Mouse (Mus musculus) layer of hippocampus, adult 2 months (tissue): ENCODE data around the gene Leo1. TPM values are rescaled to one million over a fixed set of nuclear protein-coding genes. Genes with fewer than 3 reads are reported as not detected.

Experiments used
- DNase-seq, 2 experiments: peaks; one replicate each; pipeline ENCODE4 v3.0.0; 2022; ENCODE audit warnings: low spot score in 2 of 2
- H3K27ac ChIP-seq: fragments of 200-600 bp; 2 replicates; pipeline ENCODE4 v1.8.1; 2022
- H3K4me3 ChIP-seq: fragments of 200-600 bp; 2 replicates; pipeline ENCODE4 v1.8.1; 2022; ENCODE audit warnings: mild to moderate bottlenecking
- CTCF ChIP-seq: fragments of 200-600 bp; conservative IDR thresholded peaks from 2 replicates; pipeline ENCODE4 v1.8.1; 2022; ENCODE audit warnings: antibody characterized with exemption, mild to moderate bottlenecking, moderate library complexity
- total RNA-seq, 2 experiments: library from RNA; stranded (reverse); gene quantifications; 2 replicates each; pipeline ENCODE4 v1.2.3; 2021

Gene Leo1
- total RNA-seq, 2 experiments from 2014 or later, result 24.1 to 24.3 TPM

DNA sequence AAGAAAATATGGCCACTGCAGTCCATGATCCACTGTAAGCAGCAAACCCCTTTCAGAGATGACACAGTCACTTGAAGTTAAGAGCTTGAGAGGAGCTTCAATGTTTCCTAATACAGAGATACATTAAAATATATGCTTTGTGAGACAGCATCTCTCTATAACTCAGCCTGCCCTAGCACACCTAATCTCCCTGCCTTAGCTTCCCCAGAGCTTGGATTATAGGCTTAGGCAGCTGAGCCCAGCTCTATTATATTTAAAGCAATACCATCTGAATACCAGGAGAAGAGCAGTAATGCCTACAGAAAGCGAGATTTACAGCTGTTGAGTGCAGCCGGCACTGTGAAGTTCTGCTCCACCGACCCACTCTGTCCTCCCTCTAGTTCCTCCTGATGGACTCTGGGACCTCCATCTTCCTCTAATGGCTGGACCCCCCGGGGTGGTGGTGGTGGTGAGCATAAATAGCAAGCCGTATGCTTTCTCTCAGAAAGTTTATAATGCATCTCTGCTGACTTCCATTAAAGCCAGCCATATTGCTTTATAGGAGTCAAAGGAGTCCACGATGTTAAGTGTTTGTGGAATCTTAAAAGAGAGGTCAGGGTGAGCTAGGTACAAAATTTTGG lies 30.3 kb upstream of the Leo1 start:
- Histone ChIP-seq H3K4me3 (no peak overlapping the region), H3K27ac (no peak overlapping the region)
- no peak for DNase-seq
- TF ChIP-seq CTCF, result no peak

DNA sequence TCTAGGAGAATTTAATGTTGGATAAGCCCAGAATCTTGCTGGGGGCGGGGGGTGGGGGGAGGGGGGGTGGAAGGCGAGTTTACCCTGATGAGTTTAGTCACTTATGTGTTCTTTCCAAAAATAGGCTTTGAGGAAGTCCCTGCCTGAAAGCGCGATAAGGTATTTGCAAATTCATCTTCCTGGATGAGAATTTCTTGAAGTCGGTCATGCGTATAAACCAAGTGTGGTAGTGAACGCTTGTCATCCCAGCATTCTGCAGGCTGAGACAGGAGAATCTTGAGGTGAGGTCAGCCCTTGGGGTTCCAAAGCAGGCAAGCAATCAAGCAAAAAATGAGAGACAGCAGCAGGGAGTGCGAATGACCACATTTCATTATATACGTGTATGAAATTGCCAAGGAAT lies 29.7 kb upstream of the Leo1 start:
- no peak overlapping the region for H3K4me3 ChIP-seq
- DNase-seq, result no peak
- no peak for TF ChIP-seq CTCF
- H3K27ac ChIP-seq, result no peak overlapping the region

DNA sequence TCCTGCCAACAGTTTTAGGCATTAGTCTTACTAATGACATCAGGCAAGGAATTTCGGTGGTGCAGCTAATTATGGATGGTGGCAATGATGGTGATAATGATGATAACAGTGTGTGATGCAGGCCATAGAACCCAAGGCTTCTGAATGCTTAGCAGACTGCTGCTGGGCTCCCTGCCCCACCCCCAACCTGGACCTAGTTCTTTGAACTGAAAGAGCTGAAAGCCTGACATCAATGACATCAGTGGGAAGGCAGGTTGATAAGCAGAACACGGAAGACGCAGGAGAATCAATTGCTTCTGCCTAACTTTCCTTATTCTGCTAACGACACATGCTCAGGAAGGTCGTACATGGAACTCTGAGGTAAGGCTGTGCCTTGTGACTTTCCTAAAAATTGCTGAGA lies 28.1 kb upstream of the Leo1 start:
- no peak overlapping the region for H3K4me3 ChIP-seq
- no peak for DNase-seq
- no peak overlapping the region for H3K27ac ChIP-seq
- TF ChIP-seq CTCF, result no peak

DNA sequence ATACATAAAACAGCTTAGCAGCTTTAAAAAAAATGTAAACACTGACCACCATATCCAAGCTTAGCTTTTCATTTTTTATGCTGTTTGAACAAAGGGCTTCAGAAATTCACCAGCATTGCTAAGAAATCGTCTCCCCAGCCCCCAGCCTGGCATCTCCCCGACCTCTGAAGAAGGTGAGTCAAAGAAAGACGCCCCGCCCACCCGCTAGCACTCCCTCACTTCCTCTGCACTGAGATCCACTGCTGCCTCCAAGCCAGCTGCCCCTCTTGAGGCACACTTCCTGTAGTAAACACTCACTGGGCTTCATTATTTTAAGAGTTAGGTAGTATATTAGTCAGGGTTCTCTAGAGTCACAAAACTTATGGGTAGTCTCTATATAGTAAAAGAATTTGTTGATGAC lies 27.1 kb upstream of the Leo1 start:
- H3K4me3 ChIP-seq, result no peak overlapping the region
- no peak overlapping the region for H3K27ac ChIP-seq
- no peak for TF ChIP-seq CTCF
- DNase-seq, result no peak

DNA sequence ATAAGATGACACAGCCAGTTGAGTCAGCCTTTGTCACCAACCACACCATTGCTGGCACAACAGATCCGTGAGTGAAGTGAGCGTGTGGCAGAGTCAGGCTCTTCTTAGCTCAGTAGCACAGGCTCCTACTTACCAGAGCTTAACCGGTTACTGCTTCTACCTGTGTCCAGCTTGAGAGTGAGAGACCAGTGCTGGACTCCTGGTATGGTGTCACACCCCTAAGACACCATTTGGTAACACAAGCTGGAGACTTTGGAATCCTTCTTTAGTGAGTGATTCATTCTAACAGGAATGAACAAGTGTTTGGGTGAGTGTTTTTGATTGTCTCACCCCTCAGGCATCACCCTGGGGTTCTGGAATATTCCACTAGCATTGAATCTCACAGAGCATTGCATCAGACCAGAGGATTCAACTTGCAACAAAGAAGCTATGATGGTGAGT lies 19.1 kb upstream of the Leo1 start:
- no peak for TF ChIP-seq CTCF
- Histone ChIP-seq H3K27ac (no peak overlapping the region), H3K4me3 (no peak overlapping the region)
- DNase-seq, result no peak

DNA sequence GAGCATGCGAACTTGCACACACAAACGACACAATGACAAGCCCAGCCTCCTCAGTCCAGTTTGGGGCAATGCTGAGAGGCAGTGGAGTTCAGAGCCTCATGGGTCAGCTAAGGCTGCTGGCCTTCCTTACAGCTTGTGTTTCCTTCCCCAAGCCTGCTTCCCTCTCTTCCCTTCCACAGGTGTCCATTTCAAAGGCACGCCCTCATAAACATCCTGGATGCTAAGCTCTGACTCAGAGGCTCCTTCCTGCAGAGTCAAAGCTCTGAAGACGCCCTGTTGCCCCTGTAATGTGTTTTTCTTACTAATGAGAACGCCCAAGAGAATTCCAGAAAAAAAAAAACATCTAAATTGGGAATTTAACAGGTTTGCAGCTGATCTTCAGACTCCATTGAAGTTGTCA lies 17.6 kb upstream of the Leo1 start:
- TF ChIP-seq CTCF, result no peak

DNA sequence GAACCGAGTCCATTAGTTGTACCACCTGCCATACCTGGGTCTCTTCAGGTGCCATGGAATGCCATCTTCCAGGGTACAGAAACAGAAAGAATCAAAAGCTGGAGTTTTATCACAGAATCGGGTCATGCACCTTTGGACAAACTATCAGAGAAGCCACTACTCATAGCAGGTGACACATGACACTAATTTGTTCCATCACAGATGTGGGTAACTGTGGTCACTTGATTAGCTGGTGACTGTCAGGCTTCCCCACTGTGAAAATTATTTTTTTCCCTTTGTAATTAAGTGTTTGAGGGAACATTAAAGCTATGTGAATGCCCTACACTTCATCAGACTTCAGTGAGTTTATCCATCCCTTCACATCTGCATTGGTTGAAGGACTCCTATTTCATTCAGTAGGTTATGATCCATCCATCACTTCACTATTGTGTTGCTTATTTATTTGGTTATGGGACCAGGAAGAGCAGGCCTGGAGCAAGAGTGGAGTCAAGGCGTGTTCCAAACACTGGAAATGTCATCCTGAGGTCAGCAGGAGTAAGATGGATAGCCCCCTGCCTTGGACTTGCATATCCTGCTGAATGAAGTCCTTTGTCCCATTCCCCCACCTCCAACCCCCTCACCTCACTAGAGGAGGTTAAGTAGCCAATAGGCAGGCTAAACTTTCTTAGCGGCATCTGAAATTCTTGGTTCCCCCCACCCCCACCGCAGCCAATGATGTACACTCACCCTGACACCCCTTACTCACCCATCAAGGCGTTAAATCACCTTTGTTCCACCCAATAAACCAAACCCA lies 16.8 kb upstream of the Leo1 start:
- no peak for TF ChIP-seq CTCF

More for the DNA sequence above, 17.6 kb upstream of the Leo1 start:
- DNase-seq, result no peak
- H3K4me3 ChIP-seq, result no peak overlapping the region
- no peak overlapping the region for H3K27ac ChIP-seq

DNA sequence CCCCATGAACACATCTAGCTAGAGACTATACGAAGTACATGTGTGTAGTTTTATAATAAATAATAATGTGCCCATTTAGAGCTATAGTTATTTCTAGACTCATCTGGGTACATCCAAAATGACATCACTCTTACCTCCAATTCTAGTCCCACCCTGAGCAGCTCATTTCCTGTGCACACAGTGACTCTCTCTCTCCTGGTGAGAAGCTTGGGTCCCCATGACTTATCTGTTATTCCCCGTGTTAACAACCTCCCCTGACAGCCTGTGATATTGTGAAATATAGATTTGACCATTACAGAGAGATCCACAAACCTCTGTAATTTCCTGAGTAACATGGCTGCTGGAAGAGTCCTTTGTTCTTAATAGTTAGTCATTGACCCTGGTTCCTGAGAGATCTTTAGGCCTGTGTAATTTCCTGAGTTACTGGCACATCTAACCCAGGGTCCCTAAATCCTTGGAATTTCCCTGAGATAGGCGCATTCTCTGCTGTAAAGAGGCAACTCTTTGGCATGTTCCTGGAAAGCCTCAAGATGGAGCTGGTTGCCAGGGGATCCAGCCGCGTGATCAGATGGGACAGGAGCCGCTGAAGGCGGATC lies 15.4 kb upstream of the Leo1 start:
- no peak for TF ChIP-seq CTCF
- Histone ChIP-seq H3K27ac (no peak overlapping the region), H3K4me3 (no peak overlapping the region)
- DNase-seq, result no peak

More for the DNA sequence above, 16.8 kb upstream of the Leo1 start:
- no peak for DNase-seq
- no peak overlapping the region for H3K4me3 ChIP-seq
- H3K27ac ChIP-seq, result no peak overlapping the region

DNA sequence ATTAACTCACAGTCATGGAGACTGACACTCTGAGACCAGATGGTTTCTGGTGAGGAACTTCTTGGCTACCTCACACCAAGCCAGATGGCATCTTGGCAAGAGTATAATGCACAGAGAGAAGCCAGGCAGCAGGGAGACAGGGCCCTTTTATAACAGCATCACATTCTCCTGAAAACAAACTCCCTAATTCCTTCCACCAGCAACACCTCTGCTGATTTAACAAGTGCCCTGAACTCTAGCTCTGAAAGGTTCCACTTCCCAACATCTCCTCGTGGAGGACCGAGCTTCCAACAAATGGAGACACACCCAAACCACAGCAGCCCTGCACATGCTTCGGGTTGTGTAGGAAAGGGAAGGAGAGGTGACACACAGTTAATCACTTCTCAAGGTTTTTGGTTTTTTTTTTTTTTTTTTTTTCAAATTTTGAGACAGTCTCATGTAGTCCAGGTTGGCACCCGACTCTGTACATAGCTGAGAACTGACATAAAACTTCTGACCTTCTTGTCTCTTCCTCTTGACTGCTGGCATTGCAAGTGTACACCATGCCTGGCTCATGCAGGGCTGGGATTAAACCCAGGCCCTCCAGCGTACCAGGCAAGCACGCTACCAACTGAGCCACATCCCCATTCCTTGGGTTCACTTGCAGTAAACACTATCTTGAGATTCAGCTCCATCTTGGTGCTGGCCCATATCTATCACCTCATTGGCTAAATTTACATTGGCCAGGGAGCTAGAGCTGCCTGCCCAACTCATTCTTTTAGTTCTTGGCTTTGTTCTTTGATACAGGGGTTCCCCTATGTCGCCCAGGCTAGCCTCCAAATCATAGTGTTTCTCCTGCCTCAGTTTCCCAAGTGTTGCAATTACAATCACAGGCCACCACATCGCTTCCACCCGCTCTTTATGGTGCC lies 13.7 kb upstream of the Leo1 start:
- no peak for TF ChIP-seq CTCF
- no peak overlapping the region for H3K27ac ChIP-seq
- peak; percentile 64 to 68 for DNase-seq
- no peak overlapping the region for H3K4me3 ChIP-seq

DNA sequence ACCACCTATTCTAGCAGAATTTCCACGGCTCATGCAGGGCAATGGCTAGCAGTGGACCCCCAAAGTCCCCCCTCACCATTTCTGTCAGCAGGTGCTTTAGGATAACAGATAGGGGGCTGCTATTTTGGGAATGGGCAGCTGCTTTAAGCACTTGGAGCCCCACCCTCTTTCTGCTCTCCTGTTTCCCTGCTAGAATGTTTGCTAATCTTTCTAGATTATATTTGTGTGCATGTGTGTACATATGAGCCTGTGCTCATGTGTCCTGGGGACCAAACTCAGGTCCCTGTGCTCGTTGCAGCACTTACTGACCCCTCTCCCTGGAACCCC lies 13.1 kb upstream of the Leo1 start:
- DNase-seq, result no peak
- no peak for TF ChIP-seq CTCF
- no peak overlapping the region for H3K4me3 ChIP-seq
- no peak overlapping the region for H3K27ac ChIP-seq

DNA sequence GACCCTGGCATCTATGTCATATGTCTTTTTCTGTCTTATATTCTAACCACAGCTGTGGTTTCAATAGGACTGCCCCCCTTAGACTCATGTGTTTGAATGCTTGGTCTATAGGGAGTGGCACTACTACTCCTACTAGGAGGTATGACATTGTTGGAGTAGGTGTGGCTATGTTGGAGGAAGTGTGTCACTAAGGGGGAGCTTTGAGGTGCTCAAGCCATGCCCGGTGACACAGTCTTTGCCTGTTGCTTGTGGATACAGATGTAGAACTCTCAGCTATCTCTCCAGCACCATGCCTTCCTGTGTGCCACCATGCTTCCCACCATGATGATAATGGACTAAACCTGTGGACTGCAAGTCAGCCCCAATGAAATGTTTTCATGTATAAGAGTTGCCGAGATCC lies 12.3 kb upstream of the Leo1 start:
- H3K4me3 ChIP-seq, result no peak overlapping the region
- TF ChIP-seq CTCF, result no peak
- no peak overlapping the region for H3K27ac ChIP-seq
- no peak for DNase-seq

DNA sequence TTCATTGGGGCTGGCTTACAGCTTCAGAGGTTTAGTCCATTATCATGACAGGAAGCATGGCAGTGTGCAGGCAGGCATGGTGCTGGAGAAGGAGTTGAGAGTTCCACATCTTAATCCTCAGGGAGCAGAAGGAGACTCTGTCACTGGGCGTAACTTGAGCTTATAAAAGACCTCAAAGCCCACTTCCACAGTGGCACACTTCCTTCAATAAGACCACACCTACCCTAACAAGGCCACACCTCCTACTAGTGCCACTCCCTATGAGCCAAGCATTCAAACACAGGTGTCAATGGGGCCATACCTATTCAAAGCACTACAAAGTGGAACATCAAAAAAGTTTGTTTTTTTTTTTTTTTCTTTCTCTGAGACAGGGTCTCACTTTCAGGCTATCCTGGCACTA lies 11.7 kb upstream of the Leo1 start:
- TF ChIP-seq CTCF, result no peak
- Histone ChIP-seq H3K27ac (no peak overlapping the region), H3K4me3 (no peak overlapping the region)
- DNase-seq, result no peak
